Mouse (Mus musculus): ENCODE measurements around the gene Cpm. TPM values are rescaled to one million over a fixed set of nuclear protein-coding genes. Genes with fewer than 3 reads are reported as not detected.
A peak's percentile ranks its signal among the peaks of the same experiment; 100 is the strongest.

The Cpm gene
- total and polyA plus RNA-seq, 3 experiments: 0.04 to 0.31 (median 0.17) TPM

DNA sequence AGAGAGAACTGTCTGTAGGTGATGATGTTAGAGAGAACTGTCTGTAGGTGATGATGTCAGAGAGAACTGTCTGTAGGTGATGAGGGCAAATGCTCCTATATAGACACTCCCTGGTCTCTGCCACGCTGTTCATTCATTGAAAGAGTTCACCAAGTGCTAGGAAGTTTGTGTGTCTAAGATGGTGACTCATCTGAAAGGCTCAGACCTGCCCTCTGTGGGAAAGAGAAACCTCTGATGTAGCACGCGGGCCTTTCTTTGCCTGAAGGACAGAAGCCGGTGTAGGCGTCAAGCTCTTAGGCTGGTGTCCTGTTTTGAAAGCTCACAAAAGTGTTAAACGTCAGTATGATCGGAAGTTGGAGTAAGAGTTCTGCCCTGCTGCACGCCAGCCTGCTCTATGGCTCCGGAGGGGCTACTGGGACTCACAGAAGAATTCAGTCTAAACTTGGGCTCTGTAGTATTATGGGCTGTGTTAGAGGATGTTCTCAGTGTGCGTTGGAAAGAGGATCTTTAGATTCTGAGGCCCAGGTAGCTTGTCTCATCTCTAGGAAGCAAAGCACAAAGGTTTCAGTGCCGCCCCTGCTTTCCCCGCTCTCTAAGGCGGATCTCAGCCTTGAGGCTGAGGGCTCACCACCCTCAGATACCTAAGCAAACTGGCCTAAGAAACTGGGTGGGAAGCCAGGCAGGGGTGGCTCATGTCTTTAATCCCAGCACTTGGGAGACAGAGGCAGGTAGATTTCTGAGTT, 48.4 kb downstream of the Cpm start:
- H3K9ac ChIP-seq (ENCODE audit: insufficient read depth, low read depth): no peak overlapping the region
- in situ Hi-C loops (cut with MboI; ENCODE audit: low pct_ligation_motif_present, low pct_unique_long_range_greater_than_20kb, low sequenced_read_pairs): loop anchor here (5.0 kb wide), 1 partner anchor 215 kb away; no protein-coding TSS in a partner anchor
- H3K4me2 ChIP-seq (ENCODE audit: insufficient read depth, low read depth, poor library complexity, severe bottlenecking): no peak overlapping the region
- no peak for DNase-seq (ENCODE audit: extremely low read depth)
- H3K9me3 ChIP-seq (replicated peaks; ENCODE audit: low read length): no peaks in the 10 kb centered on the region
- dilution Hi-C loops (cut with MboI; ENCODE audit: extremely low pct_ligation_motif_present, extremely low pct_unique_long_range_greater_than_20kb, low sequenced_read_pairs): no loop called here
- H3K27me3 ChIP-seq (replicated peaks): no peaks in the 10 kb centered on the region
- no peaks in the 10 kb centered on the region for H3K36me3 ChIP-seq (replicated peaks in 1 of 2; ENCODE audit: control insufficient read depth in 1 of 2, insufficient read depth in 1 of 2, low read length in 1 of 2)
- no peak overlapping the region for H3K27ac ChIP-seq (ENCODE audit: insufficient read depth, low read depth)
- H3K4me3 ChIP-seq (replicated peaks in 1 of 3; ENCODE audit: low read depth in 2 of 3, low read length in 2 of 3, poor library complexity in 1 of 3): no peak overlapping the region
- no peaks in the 10 kb centered on the region for H3K79me2 ChIP-seq (replicated peaks; ENCODE audit: control insufficient read depth, extremely low read depth, insufficient read depth, poor library complexity, severe bottlenecking)
- H3K4me1 ChIP-seq (ENCODE audit: control insufficient read depth in 1 of 2, insufficient read depth in 2 of 2): peaks cover 0 to 3% of the 10 kb centered on the region in 2 experiments; a peak in 2 of 4 replicates
- no peak for TF ChIP-seq HCFC1 (IDR thresholded peaks at IDR 0.05; ENCODE audit: low read depth, low read length)
- TF ChIP-seq ELF1 (IDR thresholded peaks at IDR 0.05; ENCODE audit: low read depth, low read length): no peak
- no peak for TF ChIP-seq PAX5 (IDR thresholded peaks at IDR 0.05; ENCODE audit: low read length)

GRCm38 (mm10) chr10:117678357-117678756, 49.1 kb downstream of the Cpm start:
- Histone ChIP-seq H3K4me3 (replicated peaks in 1 of 3; ENCODE audit: low read depth in 2 of 3, low read length in 2 of 3, poor library complexity in 1 of 3) (no peak overlapping the region), H3K27ac (ENCODE audit: insufficient read depth, low read depth) (no peak overlapping the region), H3K9me3 (replicated peaks; ENCODE audit: low read length) (no peaks in the 10 kb centered on the region), H3K4me2 (ENCODE audit: insufficient read depth, low read depth, poor library complexity, severe bottlenecking) (no peak overlapping the region), H3K4me1 (ENCODE audit: control insufficient read depth in 1 of 2, insufficient read depth in 2 of 2) (peaks cover 0 to 3% of the 10 kb centered on the region in 2 experiments; a peak in 2 of 4 replicates), H3K9ac (ENCODE audit: insufficient read depth, low read depth) (no peak overlapping the region), H3K36me3 (replicated peaks in 1 of 2; ENCODE audit: control insufficient read depth in 1 of 2, insufficient read depth in 1 of 2, low read length in 1 of 2) (no peaks in the 10 kb centered on the region), H3K79me2 (replicated peaks; ENCODE audit: control insufficient read depth, extremely low read depth, insufficient read depth, poor library complexity, severe bottlenecking) (no peaks in the 10 kb centered on the region), H3K27me3 (replicated peaks) (no peaks in the 10 kb centered on the region)
- in situ Hi-C loops (cut with MboI; ENCODE audit: low pct_ligation_motif_present, low pct_unique_long_range_greater_than_20kb, low sequenced_read_pairs) (loop anchor here (5.0 kb wide), 1 partner anchor 216 kb away; no protein-coding TSS in a partner anchor), dilution Hi-C loops (cut with MboI; ENCODE audit: extremely low pct_ligation_motif_present, extremely low pct_unique_long_range_greater_than_20kb, low sequenced_read_pairs) (no loop called here)
- TF ChIP-seq IRF4 (IDR thresholded peaks at IDR 0.05; ENCODE audit: low read depth, low read length) (peak; percentile 38; the same call in 1 of the 2 replicates), EP300 (IDR thresholded peaks at IDR 0.05; ENCODE audit: low read length) (no peak), BHLHE40 (IDR thresholded peaks at IDR 0.05; ENCODE audit: low read depth, low read length) (peak; percentile 51; the same call in 1 of the 2 replicates), CTCF (conservative IDR thresholded peaks at IDR 0.05 in 1 of 2, IDR thresholded peaks at IDR 0.05 in 1 of 2; ENCODE audit: low read depth in 2 of 2, low read length in 2 of 2) (0 out of 4 replicates have a peak, but pooled peaks of 1 of the 2 experiments have one; percentile 3)
- no peak for DNase-seq (ENCODE audit: extremely low read depth)

GRCm38 (mm10) chr10:117679029-117679686, 49.9 kb downstream of the Cpm start:
- Histone ChIP-seq H3K4me2 (ENCODE audit: insufficient read depth, low read depth, poor library complexity, severe bottlenecking) (no peak overlapping the region), H3K4me1 (ENCODE audit: control insufficient read depth in 1 of 2, insufficient read depth in 2 of 2) (peaks cover 0 to 3% of the 10 kb centered on the region in 2 experiments; a peak in 2 of 4 replicates), H3K9me3 (replicated peaks; ENCODE audit: low read length) (no peaks in the 10 kb centered on the region), H3K4me3 (replicated peaks in 1 of 3; ENCODE audit: low read depth in 2 of 3, low read length in 2 of 3, poor library complexity in 1 of 3) (no peak overlapping the region), H3K27ac (ENCODE audit: insufficient read depth, low read depth) (no peak overlapping the region), H3K79me2 (replicated peaks; ENCODE audit: control insufficient read depth, extremely low read depth, insufficient read depth, poor library complexity, severe bottlenecking) (no peaks in the 10 kb centered on the region), H3K27me3 (replicated peaks) (no peaks in the 10 kb centered on the region), H3K36me3 (replicated peaks in 1 of 2; ENCODE audit: control insufficient read depth in 1 of 2, insufficient read depth in 1 of 2, low read length in 1 of 2) (no peaks in the 10 kb centered on the region), H3K9ac (ENCODE audit: insufficient read depth, low read depth) (no peak overlapping the region)
- TF ChIP-seq CHD1 (IDR thresholded peaks at IDR 0.05; ENCODE audit: low read depth, low read length) (no peak), MXI1 (IDR thresholded peaks at IDR 0.05; ENCODE audit: low read depth, low read length) (no peak), UBTF (IDR thresholded peaks at IDR 0.05; ENCODE audit: low read depth, low read length) (no peak), RCOR1 (conservative IDR thresholded peaks at IDR 0.05; ENCODE audit: low read depth, low read length) (no peak), HCFC1 (IDR thresholded peaks at IDR 0.05; ENCODE audit: low read depth, low read length) (no peak), CHD2 (IDR thresholded peaks at IDR 0.05; ENCODE audit: low read length) (no peak), ETS1 (conservative IDR thresholded peaks at IDR 0.05; ENCODE audit: low read depth, low read length) (no peak), USF1 (IDR thresholded peaks at IDR 0.05; ENCODE audit: low read depth, low read length) (no peak), MAFK (IDR thresholded peaks at IDR 0.05; ENCODE audit: insufficient replicate concordance, low read length) (no peak), ELF1 (IDR thresholded peaks at IDR 0.05; ENCODE audit: low read depth, low read length) (no peak), GABPA (IDR thresholded peaks at IDR 0.05; ENCODE audit: insufficient replicate concordance, low read depth, low read length) (no peak), MAX (IDR thresholded peaks at IDR 0.05; ENCODE audit: low read length) (no peak), NRF1 (IDR thresholded peaks at IDR 0.05; ENCODE audit: low read depth, low read length) (no peak), EP300 (IDR thresholded peaks at IDR 0.05; ENCODE audit: low read length) (no peak), MAZ (IDR thresholded peaks at IDR 0.05; ENCODE audit: low read depth, low read length) (no peak), RAD21 (IDR thresholded peaks at IDR 0.05; ENCODE audit: low read depth, low read length) (no peak), POLR2A (IDR thresholded peaks at IDR 0.05; ENCODE audit: low read depth, low read length) (no peak), TBP (conservative IDR thresholded peaks at IDR 0.05; ENCODE audit: low read depth, low read length) (no peak), IRF4 (IDR thresholded peaks at IDR 0.05; ENCODE audit: low read depth, low read length) (no peak), ZC3H11A (IDR thresholded peaks at IDR 0.05; ENCODE audit: low read depth, low read length) (no peak)
- dilution Hi-C loops (cut with MboI; ENCODE audit: extremely low pct_ligation_motif_present, extremely low pct_unique_long_range_greater_than_20kb, low sequenced_read_pairs) (no loop called here), in situ Hi-C loops (cut with MboI; ENCODE audit: low pct_ligation_motif_present, low pct_unique_long_range_greater_than_20kb, low sequenced_read_pairs) (loop anchor here (5.0 kb wide), 1 partner anchor 217 kb away; no protein-coding TSS in a partner anchor)
- no peak for DNase-seq (ENCODE audit: extremely low read depth)
